Mouse (Mus musculus) brain, embryonic 14.5 days (tissue): ENCODE measurements around the gene Fbxw9.

Source experiments
- CTCF ChIP-seq: fragments of 200-500 bp; IDR thresholded peaks from 2 replicates; pipeline ENCODE4 v1.5.1; 2012; ENCODE audit warnings: inconsistent platforms, mild to moderate bottlenecking, moderate library complexity, borderline replicate concordance; ENCODE audit not compliant: insufficient read depth, insufficient read length; ENCODE audit errors: extremely low read depth
- POLR2A ChIP-seq: fragments of 200-500 bp; IDR thresholded peaks from 2 replicates; pipeline ENCODE4 v1.6.1; 2012; ENCODE audit warnings: mild to moderate bottlenecking, inconsistent platforms, borderline replicate concordance; ENCODE audit not compliant: poor library complexity, insufficient read depth, insufficient read length, severe bottlenecking; ENCODE audit errors: extremely low read depth

- TF ChIP-seq CTCF, result no peak
- TF ChIP-seq POLR2A, result no peak
Observed at GRCm38 (mm10) chr8:85027516-85027855, 32.4 kb upstream of the Fbxw9 start.
